Mouse (Mus musculus) right cerebral cortex, adult 2 months (tissue): ENCODE data around the gene Lrrk1.

Experiments used
- DNase-seq, 2 experiments: peaks; one replicate each; pipeline ENCODE4 v3.0.0; 2021 to 2022; ENCODE audit warnings: low spot score in 2 of 2

Gene Lrrk1

GRCm38 (mm10) chr7:66384213-66384612 is 3.9 kb downstream of the Lrrk1 start:
- no peak for DNase-seq

GRCm38 (mm10) chr7:66376560-66376959 is 11.6 kb downstream of the Lrrk1 start:
- DNase-seq = no peak

GRCm38 (mm10) chr7:66375736-66376135 is 12.4 kb downstream of the Lrrk1 start:
- DNase-seq = no peak

GRCm38 (mm10) chr7:66373391-66373790 is 14.8 kb downstream of the Lrrk1 start:
- no peak for DNase-seq

GRCm38 (mm10) chr7:66370970-66371369 is 17.2 kb downstream of the Lrrk1 start:
- DNase-seq = no peak

- DNase-seq = no peak
Measured at GRCm38 (mm10) chr7:66369934-66370445, 18.2 kb downstream of the Lrrk1 start.

GRCm38 (mm10) chr7:66369071-66369933 is 18.8 kb downstream of the Lrrk1 start:
- no peak for DNase-seq

GRCm38 (mm10) chr7:66365904-66366303 is 22.2 kb downstream of the Lrrk1 start, which contains the start of gene Gm10974:
Gm10974 (plus strand) TSS chr7:66365905.
- DNase-seq = no peak

GRCm38 (mm10) chr7:66365411-66365810 is 22.7 kb downstream of the Lrrk1 start:
- no peak for DNase-seq

- no peak for DNase-seq
Measured at GRCm38 (mm10) chr7:66364491-66364890, 23.7 kb downstream of the Lrrk1 start.

- DNase-seq = no peak
Measured at GRCm38 (mm10) chr7:66359044-66359443, 29.1 kb downstream of the Lrrk1 start.

- no peak for DNase-seq
Measured at GRCm38 (mm10) chr7:66358461-66358860, 29.7 kb downstream of the Lrrk1 start.

GRCm38 (mm10) chr7:66355791-66356522 is 32.2 kb downstream of the Lrrk1 start:
- no peak for DNase-seq

- no peak for DNase-seq
Measured at GRCm38 (mm10) chr7:66354911-66355310, 33.2 kb downstream of the Lrrk1 start.

- no peak for DNase-seq
Measured at GRCm38 (mm10) chr7:66351074-66351473, 37.1 kb downstream of the Lrrk1 start.

- DNase-seq = no peak
Measured at GRCm38 (mm10) chr7:66349670-66350069, 38.5 kb downstream of the Lrrk1 start.

GRCm38 (mm10) chr7:66348588-66348987 is 39.6 kb downstream of the Lrrk1 start:
- no peak for DNase-seq

- DNase-seq = no peak
Measured at GRCm38 (mm10) chr7:66346959-66347663, 41.0 kb downstream of the Lrrk1 start.

- no peak for DNase-seq
Measured at GRCm38 (mm10) chr7:66343307-66343706, 44.8 kb downstream of the Lrrk1 start.

GRCm38 (mm10) chr7:66342831-66343230 is 45.3 kb downstream of the Lrrk1 start:
- no peak for DNase-seq

GRCm38 (mm10) chr7:66342323-66342722 is 45.8 kb downstream of the Lrrk1 start:
- DNase-seq = peak; percentile 32 to 46

GRCm38 (mm10) chr7:66340044-66340443 is 48.1 kb downstream of the Lrrk1 start:
- DNase-seq = no peak
